Mouse (Mus musculus) activated CD4-positive, CD25-positive, alpha-beta regulatory T cell (primary cell): Measurements from ENCODE around the gene Epha4. TPM values are rescaled to one million over a fixed set of nuclear protein-coding genes. Genes with fewer than 3 reads are reported as not detected.

Experiments
- polyA plus RNA-seq, 2 experiments: library from polyadenylated mRNA; unstranded; fragments of 100-300 nt; shearing (Covaris generic); gene quantifications; one replicate each; pipeline ENCODE4 v1.2.1; 2017

Epha4 gene
- polyA plus RNA-seq = under 1 TPM in 1 of 2 experiments, not detected in 1; 0.02 TPM

DNA sequence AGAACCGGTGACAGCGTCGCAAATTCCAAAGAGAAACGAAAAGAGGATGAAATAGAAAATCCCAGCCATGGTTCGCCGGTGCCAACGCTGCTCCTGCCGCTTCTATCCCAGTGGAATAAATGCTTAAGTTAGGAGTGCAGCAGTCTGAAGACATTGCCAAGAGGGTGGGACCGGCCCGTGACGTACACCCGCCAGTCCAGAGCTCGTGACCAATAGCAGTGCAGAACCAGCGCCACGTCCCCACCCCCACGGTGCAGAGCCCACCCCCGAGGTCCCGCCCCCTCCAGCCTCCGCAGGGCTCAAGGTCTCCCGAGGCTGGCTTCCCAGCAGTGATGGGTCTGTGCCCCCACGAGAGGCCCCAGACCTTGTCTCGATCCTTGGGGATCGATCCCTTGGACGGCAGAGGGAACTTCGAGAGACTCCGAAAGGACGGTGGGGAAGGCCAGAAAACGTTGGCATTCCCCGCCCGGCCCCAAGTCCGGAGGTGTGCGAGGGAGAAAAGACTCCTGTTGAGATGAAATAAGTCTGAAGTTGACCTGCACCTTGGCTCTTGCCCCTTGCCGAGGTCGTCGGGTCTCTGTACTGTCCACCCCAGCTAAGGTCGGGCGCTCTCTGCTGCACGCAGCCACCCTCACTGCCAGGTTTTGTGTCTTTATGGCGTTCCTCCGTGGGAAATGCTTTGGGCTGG is at the start of gene Epha4:
Gene Epha4 (minus strand): TSS at position 126 of the 688 bp plus-strand sequence.

